Mouse (Mus musculus) limb, embryonic 14.5 days (tissue): ENCODE measurements at regions not wholly inside any gene's neighbourhood (a gene's known extent, or its start where the extent isn't known, plus 50 kb on each side); places are given as distances from the start of the nearest gene placed in this dataset.

Experiments
- ATAC-seq: fragments of 200-750 bp; cut with Nextera tagmentation; 2 replicates; pipeline ENCODE4 v1.8.0; 2017; ENCODE audit warnings: low read depth, moderate number of reproducible peaks, moderate TSS enrichment; ENCODE audit not compliant: low FRiP score
- DNase-seq: peaks from one replicate; pipeline ENCODE4 v3.0.0-alpha.2; 2015; ENCODE audit warnings: low spot score
- H3K27ac ChIP-seq: fragments of 300-500 bp; sonication (generic); replicated peaks from 2 replicates; pipeline ENCODE4 v1.5.1; 2014; ENCODE audit warnings: low read depth, mild to moderate bottlenecking, low read length, moderate library complexity, mixed read lengths
- H3K27me3 ChIP-seq: fragments of 300-500 bp; sonication (generic); 2 replicates; pipeline ENCODE4 v1.6.1; 2014; ENCODE audit warnings: low read length, mixed read lengths; ENCODE audit not compliant: control insufficient read depth, insufficient read depth
- H3K36me3 ChIP-seq: fragments of 300-500 bp; sonication (generic); 2 replicates; pipeline ENCODE4 v1.6.1; 2014; ENCODE audit warnings: mild to moderate bottlenecking, low read length, moderate library complexity, mixed read lengths; ENCODE audit not compliant: control insufficient read depth, insufficient read depth
- H3K4me1 ChIP-seq: fragments of 300-500 bp; sonication (generic); 2 replicates; pipeline ENCODE4 v1.6.1; 2014; ENCODE audit warnings: antibody characterized with exemption, low read length, mixed read lengths; ENCODE audit not compliant: control insufficient read depth, insufficient read depth
- H3K4me2 ChIP-seq: fragments of 300-500 bp; sonication (generic); replicated peaks from 2 replicates; pipeline ENCODE4 v1.6.1; 2014; ENCODE audit warnings: low read depth, mild to moderate bottlenecking, low read length, moderate library complexity; ENCODE audit not compliant: severe bottlenecking
- H3K4me3 ChIP-seq: fragments of 300-500 bp; sonication (generic); replicated peaks from 2 replicates; pipeline ENCODE4 v1.5.1; 2014; ENCODE audit warnings: low read length
- H3K9ac ChIP-seq: fragments of 300-500 bp; sonication (generic); 2 replicates; pipeline ENCODE4 v1.6.1; 2014; ENCODE audit warnings: mild to moderate bottlenecking, low read depth, low read length, moderate library complexity; ENCODE audit not compliant: severe bottlenecking
- H3K9me3 ChIP-seq: fragments of 300-500 bp; sonication (generic); 2 replicates; pipeline ENCODE4 v1.6.1; 2016; ENCODE audit warnings: low read length; ENCODE audit not compliant: control insufficient read depth
- POLR2A ChIP-seq: fragments of 200-500 bp; IDR thresholded peaks from 2 replicates; pipeline ENCODE4 v1.8.0; 2012; ENCODE audit warnings: inconsistent platforms, mild to moderate bottlenecking, moderate library complexity, borderline replicate concordance; ENCODE audit not compliant: insufficient read depth, insufficient read length; ENCODE audit errors: extremely low read depth
- WGBS: fragments of 180-500 bp; shearing (Covaris S2); extraction: QIAGEN DNeasy Blood & Tissue Kit; methylation state at CpG from one replicate; pipeline ENCODE4 v1.1.7; 2014; 5-methylcytosine and 5-hydroxymethylcytosine counted together

DNA sequence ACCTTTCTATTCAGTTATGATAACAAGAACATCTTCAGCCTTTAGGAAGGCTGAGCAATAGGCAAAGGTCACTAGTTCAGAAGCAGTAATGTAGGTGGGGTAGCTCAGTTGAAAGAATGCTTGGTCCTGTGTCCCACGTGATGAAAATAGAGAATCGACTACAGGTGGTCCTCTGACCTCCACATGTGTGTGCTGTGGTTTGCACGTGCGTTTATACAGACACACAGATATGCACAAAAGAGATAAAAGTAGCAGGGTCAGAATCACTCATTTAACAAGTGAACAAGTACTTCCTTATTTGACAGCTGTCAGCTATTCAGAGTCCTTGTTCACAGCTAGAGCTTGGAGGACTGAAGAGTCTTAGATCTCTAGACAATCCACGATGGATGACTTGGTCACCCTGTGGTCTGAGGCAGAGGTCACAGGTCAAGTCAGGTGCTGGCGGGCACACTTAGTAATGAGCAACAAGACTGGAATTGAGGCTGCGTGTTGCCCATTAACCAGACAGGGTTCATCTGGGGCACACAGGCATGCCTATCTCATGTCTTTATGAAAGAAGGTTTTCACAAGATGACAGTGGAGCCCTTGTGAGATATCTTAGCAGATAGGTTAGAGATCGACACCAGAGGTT, 375.8 kb upstream of the Cdh6 start:
- no peaks in the 10 kb centered on the region for H3K9me3 ChIP-seq
- H3K4me3 ChIP-seq: no peak overlapping the region
- DNase-seq (no peak), ATAC-seq (no peak)
- H3K4me1 ChIP-seq: no peaks in the 10 kb centered on the region
- H3K36me3 ChIP-seq: no peaks in the 10 kb centered on the region
- WGBS: 74% methylated on average over 8 of the region's 8 CpGs
- H3K9ac ChIP-seq: no peak overlapping the region
- no peak overlapping the region for H3K27ac ChIP-seq
- H3K4me2 ChIP-seq: no peak overlapping the region
- TF ChIP-seq POLR2A: no peak
- no peaks in the 10 kb centered on the region for H3K27me3 ChIP-seq

DNA sequence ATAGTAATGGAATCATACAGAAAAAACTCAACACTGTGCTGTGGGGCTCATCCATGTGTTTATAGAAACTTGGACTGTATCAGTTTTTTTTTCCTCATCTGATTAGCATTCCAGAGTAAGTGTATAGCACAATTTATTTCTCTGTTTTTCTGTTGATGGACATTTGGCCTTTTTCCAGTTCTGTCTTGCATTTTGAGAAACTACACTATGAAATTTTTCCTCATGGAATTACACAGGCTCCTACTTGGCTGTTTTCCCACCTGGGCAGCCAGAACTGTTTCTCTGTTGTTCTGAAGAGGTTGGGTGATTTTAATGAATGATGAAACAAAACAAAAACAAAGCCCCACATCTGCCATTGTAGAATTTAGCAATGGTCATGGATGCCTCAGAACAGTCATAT, 366.6 kb upstream of the Cdh6 start:
- H3K9ac ChIP-seq: no peak overlapping the region
- no peak overlapping the region for H3K27ac ChIP-seq
- H3K27me3 ChIP-seq: no peaks in the 10 kb centered on the region
- no peaks in the 10 kb centered on the region for H3K9me3 ChIP-seq
- no peak for TF ChIP-seq POLR2A
- H3K4me1 ChIP-seq: no peaks in the 10 kb centered on the region
- no peak overlapping the region for H3K4me2 ChIP-seq
- ATAC-seq (no peak), DNase-seq (no peak)
- H3K4me3 ChIP-seq: no peak overlapping the region
- H3K36me3 ChIP-seq: no peaks in the 10 kb centered on the region

DNA sequence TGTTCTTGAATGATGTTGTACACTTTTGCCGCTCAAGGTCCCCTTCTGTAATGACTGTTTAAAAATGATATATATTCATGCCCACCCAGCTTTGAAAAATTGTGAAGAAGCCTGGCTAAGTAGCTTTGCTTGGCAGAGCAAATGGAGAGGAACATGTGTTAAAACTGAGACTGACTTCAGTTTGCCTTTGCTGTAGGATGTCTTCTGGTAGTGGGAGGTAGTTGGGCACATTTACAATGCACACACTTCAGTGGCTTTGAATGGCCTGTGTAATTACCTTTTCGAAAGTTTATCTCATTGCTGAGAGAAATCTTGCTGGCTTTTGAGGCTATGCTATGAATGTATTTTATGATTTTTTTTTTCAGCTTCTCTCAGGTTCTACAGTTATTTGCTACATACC, 360.5 kb upstream of the Cdh6 start:
- H3K9me3 ChIP-seq: no peaks in the 10 kb centered on the region
- no peaks in the 10 kb centered on the region for H3K27me3 ChIP-seq
- no peaks in the 10 kb centered on the region for H3K4me1 ChIP-seq
- no peak overlapping the region for H3K9ac ChIP-seq
- H3K36me3 ChIP-seq: no peaks in the 10 kb centered on the region
- H3K4me2 ChIP-seq: no peak overlapping the region
- no peak overlapping the region for H3K27ac ChIP-seq
- H3K4me3 ChIP-seq: no peak overlapping the region
- DNase-seq: no peak
- TF ChIP-seq POLR2A: no peak
- no peak for ATAC-seq
- 87% methylated on average over 2 of the region's 2 CpGs for WGBS

DNA sequence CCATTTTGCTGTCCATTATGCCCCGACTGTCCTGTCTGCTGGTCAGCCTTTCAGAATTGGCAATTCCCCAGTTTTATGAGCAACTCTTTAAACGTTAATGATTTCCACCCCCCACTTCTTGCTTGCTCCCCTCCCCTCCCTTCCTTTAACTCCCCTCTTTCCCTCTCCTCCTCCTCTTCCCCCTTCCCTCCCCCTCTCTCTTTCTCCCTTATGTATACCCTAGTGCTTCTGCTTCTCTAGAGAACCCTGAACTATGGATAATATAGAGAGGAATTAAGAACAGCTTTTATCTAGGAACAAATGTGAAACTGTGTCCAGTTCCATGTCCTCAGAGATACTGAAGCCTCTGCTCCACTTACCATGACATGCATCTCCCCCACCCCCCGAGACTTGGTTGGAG, 356.5 kb upstream of the Cdh6 start:
- Histone ChIP-seq H3K4me3 (no peak overlapping the region), H3K9ac (no peak overlapping the region), H3K4me2 (no peak overlapping the region), H3K36me3 (no peaks in the 10 kb centered on the region), H3K27ac (no peak overlapping the region), H3K27me3 (no peaks in the 10 kb centered on the region), H3K4me1 (no peaks in the 10 kb centered on the region), H3K9me3 (no peaks in the 10 kb centered on the region)
- DNase-seq: no peak
- ATAC-seq: no peak
- no peak for TF ChIP-seq POLR2A
- WGBS: 34% methylated on average over 3 of the region's 3 CpGs

DNA sequence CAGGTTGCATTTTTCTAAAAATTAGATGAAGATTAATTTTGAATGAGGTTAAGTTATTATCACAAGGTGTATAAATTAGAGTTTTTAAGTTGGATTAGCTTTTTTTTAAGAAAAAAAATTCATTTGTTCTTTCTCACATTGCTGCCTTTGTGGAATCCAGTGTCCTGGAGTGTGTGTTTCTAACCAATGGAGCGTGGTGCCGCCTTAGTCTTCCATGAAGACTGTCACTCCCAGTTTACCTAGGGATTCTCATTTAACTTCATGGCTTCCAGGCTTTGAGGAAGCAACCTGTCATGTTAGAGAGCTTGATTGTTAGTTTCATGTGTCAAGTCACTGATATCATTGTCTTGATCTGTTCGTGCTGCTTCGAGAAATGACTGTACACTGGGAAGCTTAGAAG, 355.6 kb upstream of the Cdh6 start:
- no peaks in the 10 kb centered on the region for H3K9me3 ChIP-seq
- no peaks in the 10 kb centered on the region for H3K36me3 ChIP-seq
- H3K9ac ChIP-seq: no peak overlapping the region
- no peak overlapping the region for H3K4me2 ChIP-seq
- TF ChIP-seq POLR2A: no peak
- H3K4me1 ChIP-seq: no peaks in the 10 kb centered on the region
- 86% methylated on average over 4 of the region's 4 CpGs for WGBS
- DNase-seq (no peak), ATAC-seq (no peak)
- H3K27me3 ChIP-seq: no peaks in the 10 kb centered on the region
- H3K4me3 ChIP-seq: no peak overlapping the region
- no peak overlapping the region for H3K27ac ChIP-seq
